Mouse (Mus musculus) spleen, adult 18-20 months (tissue): Measurements from ENCODE around the gene Slc41a2.
"Not testable (repeated sequence)": the region's sequence is repeated elsewhere in the genome, so short reads cannot be mapped to it uniquely, and the experiment has no call there.

Experiments
- DNase-seq, 2 experiments: peaks; one replicate each; pipeline ENCODE4 v3.0.0; 2022; ENCODE audit warnings: mixed read lengths in 2 of 2

The Slc41a2 gene

GRCm38 (mm10) chr10:83351779-83352178 is 14.1 kb upstream of the Slc41a2 start:
- DNase-seq = not testable (repeated sequence)

DNA sequence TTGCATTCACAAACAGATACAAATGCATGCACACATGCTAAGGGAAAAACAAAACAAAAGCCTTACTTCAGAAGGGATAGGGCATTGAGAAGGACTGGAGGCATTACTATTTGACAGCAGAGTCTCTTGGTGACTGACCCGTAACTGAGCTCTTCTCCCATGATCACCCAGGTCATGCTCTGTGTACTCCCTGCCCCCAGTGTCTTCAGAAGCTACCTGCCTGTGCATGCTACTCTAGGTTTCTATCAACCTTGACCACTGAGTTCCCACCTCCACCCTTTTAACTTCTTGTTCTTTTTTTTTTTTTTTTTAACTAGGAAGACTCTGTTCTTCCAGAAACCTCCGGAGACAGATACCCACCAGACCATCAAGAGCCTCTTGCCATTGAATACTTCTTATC is 13.0 kb upstream of the Slc41a2 start:
- no peak for DNase-seq

GRCm38 (mm10) chr10:83347494-83347893 is 9.8 kb upstream of the Slc41a2 start:
- DNase-seq = no peak

GRCm38 (mm10) chr10:83346359-83346736 is 8.7 kb upstream of the Slc41a2 start:
- no peak for DNase-seq

- no peak for DNase-seq
Observed at GRCm38 (mm10) chr10:83345693-83346358, 8.1 kb upstream of the Slc41a2 start.

GRCm38 (mm10) chr10:83343828-83344685 is 6.4 kb upstream of the Slc41a2 start:
- DNase-seq = no peak

DNA sequence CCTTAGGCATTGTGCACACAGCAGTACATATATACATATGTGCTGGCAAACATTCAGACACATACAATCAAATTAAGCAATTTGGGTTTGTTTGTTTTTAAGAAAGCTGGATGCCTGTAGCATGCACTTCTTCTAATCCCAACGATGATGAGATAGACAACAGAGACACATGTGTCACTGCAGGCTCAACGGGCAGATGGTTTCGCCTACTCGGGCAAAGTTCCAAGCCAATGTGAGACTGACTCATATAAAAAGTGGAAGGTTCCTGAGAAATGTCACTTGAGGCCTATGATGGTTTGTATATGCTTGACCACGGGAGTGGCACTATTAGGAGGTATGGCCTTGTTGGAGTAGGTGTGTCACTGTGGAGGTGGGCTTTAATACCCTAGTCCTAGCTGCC is 5.5 kb upstream of the Slc41a2 start:
- no peak for DNase-seq

- DNase-seq = no peak
Observed at GRCm38 (mm10) chr10:83341226-83341625, 3.5 kb upstream of the Slc41a2 start.

DNA sequence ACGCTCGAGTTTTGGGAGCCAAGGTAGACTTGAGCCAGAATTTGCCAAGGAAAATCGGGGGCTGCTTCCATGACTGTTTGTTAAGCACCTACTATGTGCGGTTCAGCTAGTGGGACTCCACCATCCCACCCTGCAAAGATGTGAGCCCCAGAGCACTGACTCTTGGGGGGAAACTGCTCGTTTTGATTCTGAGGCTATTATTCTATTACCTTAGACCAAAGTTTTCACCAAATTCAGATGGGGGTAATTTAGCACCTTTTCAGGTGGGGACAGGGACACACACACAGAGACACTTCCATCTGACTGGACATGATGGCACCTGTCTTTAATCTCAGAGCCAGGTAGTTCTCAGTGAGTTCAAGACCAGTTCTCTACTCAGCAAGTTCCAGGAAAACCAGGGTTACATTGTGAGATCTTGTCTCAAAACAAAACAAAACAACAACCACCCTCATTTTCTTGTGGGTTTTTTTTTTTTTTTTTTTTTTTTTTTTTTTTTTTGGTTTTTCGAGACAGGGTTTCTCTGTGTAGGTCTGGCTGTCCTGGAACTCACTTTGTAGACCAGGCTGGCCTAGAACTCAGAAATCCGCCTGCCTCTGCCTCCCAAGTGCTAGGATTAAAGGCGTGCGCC is 403 bp upstream of the Slc41a2 start:
- no peak for DNase-seq

DNA sequence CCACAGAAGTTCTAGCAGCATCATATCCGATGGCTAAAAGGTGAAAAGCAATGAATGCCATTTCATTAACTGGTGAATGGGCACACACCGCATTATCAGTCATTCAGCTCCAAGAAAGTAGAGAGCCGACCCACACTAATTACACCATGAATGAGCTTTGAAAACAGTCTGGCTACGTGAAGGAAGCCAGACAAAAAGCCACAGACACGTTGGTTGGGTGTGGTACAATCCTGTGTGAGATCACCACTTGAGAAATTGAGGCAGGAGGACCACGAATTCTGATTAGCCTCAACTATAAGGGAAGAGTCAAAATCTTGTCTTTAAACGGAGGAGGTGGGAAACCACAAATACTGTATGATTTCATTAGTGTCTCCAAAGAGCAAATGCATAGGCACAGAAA is 1.3 kb downstream of the Slc41a2 start:
- DNase-seq = no peak

DNA sequence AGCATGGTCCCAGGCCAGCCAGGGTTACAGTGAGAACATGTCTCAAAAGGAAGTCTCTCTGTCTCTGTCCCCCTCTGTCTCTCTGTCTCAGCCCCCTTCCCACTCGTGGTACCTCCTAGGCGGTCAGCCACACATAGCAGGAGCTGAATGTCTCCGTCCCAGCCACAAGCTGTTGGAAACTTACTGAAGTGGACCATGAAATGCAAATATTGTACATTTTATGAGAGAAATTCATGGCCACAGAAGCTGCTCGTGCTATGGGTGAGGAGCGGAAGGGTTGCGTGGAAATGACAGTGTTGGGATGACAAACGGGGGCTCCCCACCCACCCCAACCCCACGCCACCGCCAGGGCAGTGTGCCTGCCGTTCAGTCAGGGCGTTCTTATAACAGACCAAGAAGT is 5.1 kb downstream of the Slc41a2 start:
- peak; percentile 34 to 45 for DNase-seq

DNA sequence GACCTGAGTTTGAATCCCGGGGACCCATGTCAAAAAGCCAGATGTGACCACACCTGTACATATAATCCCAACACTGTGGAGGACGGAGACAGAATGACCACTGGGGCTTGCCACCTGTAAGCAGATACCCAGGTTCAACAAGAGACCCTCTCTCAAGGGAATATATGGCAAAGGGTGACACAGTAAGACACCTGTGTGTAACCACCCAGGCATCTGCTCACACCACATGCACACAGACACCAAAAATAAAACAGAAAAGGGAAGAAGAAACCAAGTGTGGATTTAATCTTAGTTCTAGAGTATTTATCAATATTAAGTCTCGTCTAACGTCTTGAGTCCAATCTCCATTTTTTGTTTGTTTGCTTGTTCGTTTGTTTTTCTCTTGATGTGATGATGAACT is 5.9 kb downstream of the Slc41a2 start:
- peak; percentile 11 to 28 for DNase-seq

- peak; percentile 26 to 33 for DNase-seq
Observed at GRCm38 (mm10) chr10:83330336-83330735, 7.3 kb downstream of the Slc41a2 start.

- no peak for DNase-seq
Observed at GRCm38 (mm10) chr10:83328791-83329190, 8.9 kb downstream of the Slc41a2 start.

GRCm38 (mm10) chr10:83326648-83327285 is 10.9 kb downstream of the Slc41a2 start:
- no peak for DNase-seq

GRCm38 (mm10) chr10:83325903-83326302 is 11.8 kb downstream of the Slc41a2 start:
- DNase-seq = no peak

DNA sequence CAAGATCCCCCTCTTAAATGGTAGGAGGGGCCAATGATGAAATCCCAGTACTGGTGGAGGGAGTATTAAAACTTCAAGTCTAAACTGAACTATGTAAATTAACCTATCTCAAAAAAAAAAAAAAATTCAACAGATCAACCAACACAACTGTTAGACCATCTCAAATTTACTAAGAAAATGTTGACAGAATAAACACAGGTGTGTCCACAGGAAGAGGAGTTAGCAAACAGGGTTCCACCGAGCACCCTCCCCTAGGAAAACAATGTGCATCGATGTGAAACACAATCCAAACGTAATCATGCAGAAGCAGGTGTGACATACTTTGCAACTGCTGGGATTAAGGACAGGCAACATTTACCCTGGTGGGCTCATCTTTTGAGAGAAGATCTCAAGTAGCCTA is 12.8 kb downstream of the Slc41a2 start:
- DNase-seq = no peak

GRCm38 (mm10) chr10:83322551-83323100 is 15.1 kb downstream of the Slc41a2 start:
- no peak for DNase-seq

- no peak for DNase-seq
Observed at GRCm38 (mm10) chr10:83321528-83321927, 16.2 kb downstream of the Slc41a2 start.

DNA sequence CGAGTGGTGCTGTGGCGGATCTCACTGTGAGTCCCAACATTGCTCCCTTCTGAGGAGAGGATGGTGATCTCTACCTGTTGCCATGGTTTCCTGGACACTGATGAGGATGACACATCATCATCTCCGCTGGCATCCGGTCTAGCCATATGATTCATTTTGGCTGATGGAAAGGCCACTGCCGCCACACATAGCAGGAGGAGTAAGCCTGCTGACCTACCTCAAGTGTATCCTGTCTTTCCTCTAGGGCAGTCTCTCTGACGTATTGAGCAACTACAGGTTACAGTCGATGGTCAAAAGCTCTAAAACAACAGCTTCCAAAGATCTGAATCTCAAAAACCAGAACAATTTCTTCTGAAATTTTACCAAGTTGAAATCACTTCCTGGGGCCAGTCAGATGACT is 16.8 kb downstream of the Slc41a2 start:
- no peak for DNase-seq

DNA sequence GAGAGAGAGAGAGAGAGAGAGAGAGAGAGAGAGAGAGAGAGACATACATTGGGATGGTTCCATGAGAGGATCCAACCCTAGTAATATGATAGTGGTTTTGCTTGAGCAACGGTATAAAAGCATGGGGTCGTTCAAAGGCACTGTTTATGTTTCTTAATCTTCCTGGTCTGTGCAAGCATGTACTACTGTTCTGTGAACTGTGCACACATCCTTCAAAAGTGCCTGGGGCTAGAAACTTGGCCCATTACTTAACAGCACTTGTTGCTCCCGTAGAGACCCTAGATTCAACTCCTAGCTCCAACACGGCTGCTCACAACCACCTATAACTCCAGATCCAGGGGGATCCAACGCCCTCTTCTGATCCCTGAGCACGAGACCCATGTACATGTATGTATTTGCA is 17.3 kb downstream of the Slc41a2 start:
- no peak for DNase-seq

GRCm38 (mm10) chr10:83313033-83313432 is 24.6 kb downstream of the Slc41a2 start:
- no peak for DNase-seq

GRCm38 (mm10) chr10:83310356-83310755 is 27.3 kb downstream of the Slc41a2 start:
- DNase-seq = no peak
